Mouse (Mus musculus) right cerebral cortex, postnatal 14 days (tissue): ENCODE measurements around the gene Apbb2.

ENCODE experiments used
- DNase-seq: peaks from one replicate; pipeline ENCODE4 v3.0.0; 2022

Gene Apbb2

GRCm38 (mm10) chr5:66600415-66600814 is 18.2 kb downstream of the Apbb2 start:
- DNase-seq: no peak

GRCm38 (mm10) chr5:66599888-66600287 is 18.7 kb downstream of the Apbb2 start:
- no peak for DNase-seq

- DNase-seq: no peak
Measured at GRCm38 (mm10) chr5:66596296-66596695, 22.3 kb downstream of the Apbb2 start.

- no peak for DNase-seq
Measured at GRCm38 (mm10) chr5:66594881-66595280, 23.7 kb downstream of the Apbb2 start.

- no peak for DNase-seq
Measured at GRCm38 (mm10) chr5:66586236-66586745, 32.3 kb downstream of the Apbb2 start.

- no peak for DNase-seq
Measured at GRCm38 (mm10) chr5:66583019-66583406, 35.6 kb downstream of the Apbb2 start.

- DNase-seq: no peak
Measured at GRCm38 (mm10) chr5:66582281-66583018, 36.1 kb downstream of the Apbb2 start.

GRCm38 (mm10) chr5:66579066-66579465 is 39.5 kb downstream of the Apbb2 start:
- no peak for DNase-seq

- peak; percentile 29 for DNase-seq
Measured at GRCm38 (mm10) chr5:66576299-66576698, 42.3 kb downstream of the Apbb2 start.

- no peak for DNase-seq
Measured at GRCm38 (mm10) chr5:66575148-66575547, 43.4 kb downstream of the Apbb2 start.

GRCm38 (mm10) chr5:66573266-66573665 is 45.3 kb downstream of the Apbb2 start:
- no peak for DNase-seq

- DNase-seq: no peak
Measured at GRCm38 (mm10) chr5:66572086-66572855, 46.3 kb downstream of the Apbb2 start.

GRCm38 (mm10) chr5:66570709-66571108 is 47.9 kb downstream of the Apbb2 start:
- no peak for DNase-seq

GRCm38 (mm10) chr5:66569141-66569801 is 49.3 kb downstream of the Apbb2 start:
- no peak for DNase-seq

- DNase-seq: no peak
Measured at GRCm38 (mm10) chr5:66568002-66568401, 50.6 kb downstream of the Apbb2 start.

GRCm38 (mm10) chr5:66567424-66567823 is 51.2 kb downstream of the Apbb2 start:
- DNase-seq: no peak

GRCm38 (mm10) chr5:66559591-66560175 is 58.9 kb downstream of the Apbb2 start:
- no peak for DNase-seq

- DNase-seq: no peak
Measured at GRCm38 (mm10) chr5:66558094-66558493, 60.5 kb downstream of the Apbb2 start.

GRCm38 (mm10) chr5:66553933-66554332 is 64.7 kb downstream of the Apbb2 start:
- no peak for DNase-seq

- no peak for DNase-seq
Measured at GRCm38 (mm10) chr5:66552246-66552645, 66.3 kb downstream of the Apbb2 start.

- no peak for DNase-seq
Measured at GRCm38 (mm10) chr5:66550292-66550691, 68.3 kb downstream of the Apbb2 start.

- no peak for DNase-seq
Measured at GRCm38 (mm10) chr5:66549691-66550090, 68.9 kb downstream of the Apbb2 start.

GRCm38 (mm10) chr5:66546969-66547511 is 71.5 kb downstream of the Apbb2 start:
- no peak for DNase-seq
